Mouse (Mus musculus): ENCODE results near the gene Olfr986.

DNA sequence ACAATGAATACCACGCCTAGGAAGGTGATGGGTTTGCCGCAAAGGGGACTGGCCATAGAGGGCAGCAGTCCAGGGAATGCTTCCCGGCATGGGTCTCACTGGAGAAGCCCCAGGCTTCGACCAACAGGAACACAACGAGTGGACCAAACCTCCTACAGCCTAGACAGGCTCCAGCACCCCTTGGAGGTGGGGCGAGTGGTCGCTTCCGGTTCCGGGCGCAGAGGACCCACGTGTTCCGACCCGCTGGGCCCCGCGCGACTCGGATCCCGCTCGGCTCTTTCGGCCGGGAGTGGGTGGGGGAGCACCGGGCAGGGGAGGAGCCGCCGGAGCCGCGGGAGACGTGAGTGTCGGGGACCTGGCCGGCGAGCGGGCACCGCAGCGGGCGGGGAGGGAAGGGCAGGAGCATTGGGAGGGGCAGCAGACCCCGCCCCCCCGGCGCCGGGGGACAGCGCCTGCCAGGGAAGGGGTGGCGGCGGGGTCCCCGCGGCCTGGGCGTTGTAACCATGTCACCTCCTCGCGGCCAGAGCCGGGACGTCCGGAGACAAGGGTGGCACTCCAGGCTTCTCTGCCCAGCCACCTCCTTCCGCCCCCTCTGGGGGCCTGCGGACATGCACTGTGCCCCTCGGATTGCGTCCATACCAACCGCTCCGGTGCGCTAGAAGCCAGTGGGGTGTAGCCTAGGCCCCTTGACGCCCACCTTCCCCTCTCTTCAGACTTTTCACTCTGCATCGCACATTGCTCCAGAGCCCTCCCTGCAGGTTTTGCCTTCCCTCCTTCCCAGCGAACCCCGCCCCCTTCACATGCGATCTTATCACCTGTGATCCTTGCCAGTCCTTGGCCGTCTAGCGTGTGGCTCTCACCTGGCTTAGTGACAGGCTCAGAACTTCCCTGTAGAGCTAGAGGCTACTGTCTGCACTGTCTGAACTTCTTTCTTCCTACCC is 11.6 kb downstream of the Olfr986 start, which contains the start of gene Zfp202:
- TF ChIP-seq POLR2A (IDR thresholded peaks at IDR 0.05; ENCODE audit: borderline replicate concordance, extremely low read depth, insufficient read depth, insufficient read length, poor library complexity, severe bottlenecking) (peak; percentile 61), CTCF (IDR thresholded peaks at IDR 0.05; ENCODE audit: borderline replicate concordance, extremely low read depth, insufficient read depth, insufficient read length) (peak; percentile 29; the same call in 1 of the 2 replicates)
